Mouse (Mus musculus): ENCODE measurements around the gene Cnn2. TPM values are rescaled to one million over a fixed set of nuclear protein-coding genes. Genes with fewer than 3 reads are reported as not detected.

Cnn2 gene
- polyA plus RNA-seq, 1 experiment from 2014 or later, result 42.8 TPM

DNA sequence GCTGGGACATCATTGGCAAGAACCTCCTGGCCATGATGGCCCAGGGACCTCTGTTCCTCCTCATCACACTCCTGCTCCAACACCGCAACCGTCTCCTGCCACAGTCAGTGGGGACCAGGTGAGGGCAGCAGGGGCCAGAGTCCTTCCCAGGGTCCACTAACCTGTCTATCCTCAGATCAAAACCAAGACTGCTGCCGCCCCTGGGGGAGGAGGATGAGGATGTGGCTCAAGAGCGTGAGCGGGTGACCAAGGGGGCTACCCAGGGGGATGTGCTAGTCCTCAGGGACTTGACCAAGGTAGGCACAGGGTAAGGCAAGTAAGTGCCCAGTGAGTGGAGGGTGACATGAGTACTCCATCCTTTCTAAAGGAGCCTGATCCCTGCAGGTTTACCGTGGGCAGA is 23.4 kb downstream of the Cnn2 start:
- H3K27me3 ChIP-seq (ENCODE audit: insufficient read depth, low read length), result no peaks in the 10 kb centered on the region
- TF ChIP-seq CTCF (IDR thresholded peaks at IDR 0.05; ENCODE audit: low read depth), result no peak
- TF ChIP-seq EP300 (IDR thresholded peaks at IDR 0.05; ENCODE audit: low read depth), result no peak
- H3K9ac ChIP-seq (replicated peaks), result no peak overlapping the region
- no peak overlapping the region for H3K27ac ChIP-seq (ENCODE audit: low read depth)
- no peak for DNase-seq
- no peak overlapping the region for H3K4me3 ChIP-seq (ENCODE audit: low read depth, low read length)
- no peak overlapping the region for H3K4me2 ChIP-seq (ENCODE audit: low read depth, low read length)
- no peak for ATAC-seq
- H3K9me3 ChIP-seq (ENCODE audit: low read length), result peaks cover 3% of the 10 kb centered on the region; the same call in 1 of the 2 replicates
- WGBS (ENCODE audit: insufficient replicate concordance), result 96% methylated on average over 6 of the region's 6 CpGs
- peaks cover 45% of the 10 kb centered on the region for H3K36me3 ChIP-seq (replicated peaks; ENCODE audit: insufficient read depth, low read length)
- peaks cover 7% of the 10 kb centered on the region for H3K4me1 ChIP-seq (ENCODE audit: insufficient read depth)

DNA sequence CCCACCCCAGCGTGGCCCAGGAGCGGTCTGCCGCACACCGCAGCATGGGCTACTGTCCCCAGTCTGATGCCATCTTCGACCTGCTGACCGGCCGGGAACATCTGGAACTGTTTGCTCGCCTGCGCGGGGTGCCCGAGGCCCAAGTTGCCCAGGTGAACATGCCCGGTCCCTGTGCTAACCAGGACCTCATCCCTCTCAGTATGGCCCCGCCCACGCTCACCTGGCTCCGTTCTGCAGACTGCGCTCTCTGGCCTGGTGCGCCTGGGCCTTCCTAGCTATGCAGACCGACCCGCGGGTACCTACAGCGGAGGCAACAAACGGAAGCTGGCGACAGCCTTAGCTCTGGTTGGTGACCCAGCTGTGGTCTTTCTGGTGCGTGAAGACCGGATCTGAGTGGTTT is 25.2 kb downstream of the Cnn2 start:
- no peak for ATAC-seq
- no peak for TF ChIP-seq CTCF (IDR thresholded peaks at IDR 0.05; ENCODE audit: low read depth)
- TF ChIP-seq EP300 (IDR thresholded peaks at IDR 0.05; ENCODE audit: low read depth), result no peak
- Histone ChIP-seq H3K36me3 (replicated peaks; ENCODE audit: insufficient read depth, low read length) (peaks cover 34% of the 10 kb centered on the region), H3K27me3 (ENCODE audit: insufficient read depth, low read length) (no peaks in the 10 kb centered on the region), H3K9ac (replicated peaks) (no peak overlapping the region), H3K4me2 (ENCODE audit: low read depth, low read length) (no peak overlapping the region), H3K9me3 (ENCODE audit: low read length) (peaks cover 3% of the 10 kb centered on the region; the same call in 1 of the 2 replicates), H3K27ac (ENCODE audit: low read depth) (no peak overlapping the region), H3K4me3 (ENCODE audit: low read depth, low read length) (no peak overlapping the region), H3K4me1 (ENCODE audit: insufficient read depth) (peaks cover 12% of the 10 kb centered on the region)
- no peak for DNase-seq
- WGBS (ENCODE audit: insufficient replicate concordance), result 71% methylated on average over 25 of the region's 25 CpGs

DNA sequence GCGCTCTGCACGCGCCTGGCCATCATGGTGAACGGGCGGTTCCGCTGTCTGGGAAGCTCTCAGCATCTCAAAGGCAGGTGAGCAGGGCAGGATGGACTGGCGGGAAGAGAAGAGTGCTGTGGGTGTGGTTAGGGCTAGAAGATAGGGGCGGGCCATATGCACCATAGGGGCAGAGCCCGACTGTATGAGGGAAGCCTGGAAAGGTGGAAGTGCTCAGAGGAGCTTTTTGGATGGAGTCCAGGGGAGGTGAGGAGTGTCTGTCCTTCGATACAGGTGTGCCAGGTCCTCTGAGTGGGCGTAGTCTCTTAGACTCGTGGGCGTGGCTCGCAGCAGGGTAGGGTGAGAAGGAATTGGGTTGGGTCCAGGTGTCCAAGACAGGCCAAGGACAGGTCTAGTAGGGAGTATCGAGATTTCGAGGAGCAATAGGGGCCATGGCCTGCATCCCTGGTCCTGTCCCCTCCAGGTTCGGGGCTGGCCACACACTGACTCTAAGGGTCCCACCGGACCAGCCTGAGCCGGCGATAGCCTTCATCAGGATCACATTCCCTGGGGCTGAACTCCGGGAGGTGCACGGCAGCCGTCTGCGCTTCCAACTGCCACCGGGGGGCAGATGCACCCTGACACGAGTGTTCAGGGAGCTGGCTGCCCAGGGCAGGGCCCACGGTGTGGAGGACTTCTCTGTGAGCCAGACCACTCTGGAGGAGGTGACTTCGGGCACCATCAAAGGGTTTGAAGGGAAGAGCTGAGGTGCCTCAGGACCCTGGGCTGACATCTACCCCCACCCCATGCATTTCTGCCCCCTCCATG is 26.3 kb downstream of the Cnn2 start:
- Histone ChIP-seq H3K4me2 (ENCODE audit: low read depth, low read length) (no peak overlapping the region), H3K27ac (ENCODE audit: low read depth) (no peak overlapping the region), H3K9ac (replicated peaks) (no peak overlapping the region), H3K27me3 (ENCODE audit: insufficient read depth, low read length) (no peaks in the 10 kb centered on the region), H3K36me3 (replicated peaks; ENCODE audit: insufficient read depth, low read length) (peaks cover 27% of the 10 kb centered on the region), H3K4me3 (ENCODE audit: low read depth, low read length) (no peak overlapping the region), H3K9me3 (ENCODE audit: low read length) (peaks cover 3% of the 10 kb centered on the region; the same call in 1 of the 2 replicates), H3K4me1 (ENCODE audit: insufficient read depth) (peaks cover 23% of the 10 kb centered on the region)
- ATAC-seq (no peak), DNase-seq (no peak)
- 67% methylated on average over 28 of the region's 28 CpGs for WGBS (ENCODE audit: insufficient replicate concordance)
- no peak for TF ChIP-seq EP300 (IDR thresholded peaks at IDR 0.05; ENCODE audit: low read depth)
- TF ChIP-seq CTCF (IDR thresholded peaks at IDR 0.05; ENCODE audit: low read depth), result peak; percentile 49

DNA sequence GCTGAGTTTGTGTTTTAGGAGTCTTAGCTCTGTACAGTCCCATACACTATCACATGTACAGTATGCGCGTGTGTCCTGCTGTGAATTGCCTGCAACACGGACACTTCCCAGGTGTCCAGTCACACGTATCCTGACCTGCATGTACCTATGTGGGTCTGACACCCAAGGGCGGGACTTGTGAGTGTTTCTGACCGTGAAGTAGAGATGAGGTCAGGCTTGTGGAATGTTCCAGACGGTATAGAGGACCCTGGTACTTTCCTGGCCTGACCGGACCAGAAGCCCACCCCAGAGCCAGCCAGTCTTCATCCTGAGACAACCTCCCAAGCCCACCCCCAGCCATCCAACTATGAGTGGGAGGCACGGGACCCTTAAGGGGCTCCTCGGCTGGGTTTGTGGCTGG is 27.2 kb downstream of the Cnn2 start:
- no peak overlapping the region for H3K27ac ChIP-seq (ENCODE audit: low read depth)
- WGBS (ENCODE audit: insufficient replicate concordance), result 85% methylated on average over 10 of the region's 10 CpGs
- no peak for DNase-seq
- H3K36me3 ChIP-seq (replicated peaks; ENCODE audit: insufficient read depth, low read length), result peaks cover 30% of the 10 kb centered on the region
- H3K27me3 ChIP-seq (ENCODE audit: insufficient read depth, low read length), result peaks cover 4% of the 10 kb centered on the region; the same call in 1 of the 2 replicates
- H3K9me3 ChIP-seq (ENCODE audit: low read length), result peaks cover 3% of the 10 kb centered on the region; the same call in 1 of the 2 replicates
- no peak for TF ChIP-seq CTCF (IDR thresholded peaks at IDR 0.05; ENCODE audit: low read depth)
- TF ChIP-seq EP300 (IDR thresholded peaks at IDR 0.05; ENCODE audit: low read depth), result no peak
- H3K4me2 ChIP-seq (ENCODE audit: low read depth, low read length), result no peak overlapping the region
- no peak overlapping the region; the same call in 1 of the 2 replicates for H3K9ac ChIP-seq (replicated peaks)
- no peak overlapping the region for H3K4me3 ChIP-seq (ENCODE audit: low read depth, low read length)
- no peak for ATAC-seq
- H3K4me1 ChIP-seq (ENCODE audit: insufficient read depth), result peaks cover 26% of the 10 kb centered on the region

DNA sequence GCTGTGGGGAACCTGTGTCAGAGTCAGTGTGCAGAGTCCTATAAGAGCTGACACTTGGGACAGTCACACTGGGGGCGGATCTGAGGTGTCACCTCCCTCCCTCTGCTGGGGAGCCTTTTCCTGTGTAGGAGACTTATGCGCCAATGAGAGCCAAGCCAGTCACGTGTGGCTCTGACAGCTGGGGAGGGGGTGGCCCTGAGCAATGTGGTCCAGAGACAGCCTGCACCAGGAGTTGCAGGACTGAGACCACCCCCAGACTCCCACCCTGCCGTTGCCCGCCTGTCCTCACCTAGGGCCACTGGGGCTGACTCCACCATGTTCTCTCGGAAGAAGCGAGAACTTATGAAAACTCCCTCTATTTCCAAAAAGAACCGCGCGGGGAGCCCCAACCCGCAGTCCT is 28.1 kb downstream of the Cnn2 start, which contains the start of gene Arhgap45:
Arhgap45 (plus strand) TSS at position 143 of the 400 bp plus-strand sequence.
- Histone ChIP-seq H3K4me3 (ENCODE audit: low read depth, low read length) (peak within 1 kb of the TSS; percentile 58), H3K36me3 (replicated peaks; ENCODE audit: insufficient read depth, low read length) (peaks cover 28% of the 10 kb centered on the region; the same call in 1 of the 2 replicates), H3K9me3 (ENCODE audit: low read length) (no peaks in the 10 kb centered on the region), H3K4me2 (ENCODE audit: low read depth, low read length) (peak within 1 kb of the TSS; percentile 83), H3K9ac (replicated peaks) (peak within 1 kb of the TSS; percentile 57), H3K27me3 (ENCODE audit: insufficient read depth, low read length) (peaks cover 4% of the 10 kb centered on the region; the same call in 1 of the 2 replicates), H3K4me1 (ENCODE audit: insufficient read depth) (peaks cover 26% of the 10 kb centered on the region), H3K27ac (ENCODE audit: low read depth) (peak within 1 kb of the TSS; percentile 94)
- 24% methylated on average over 11 of the region's 11 CpGs for WGBS (ENCODE audit: insufficient replicate concordance)
- TF ChIP-seq EP300 (IDR thresholded peaks at IDR 0.05; ENCODE audit: low read depth) (no peak), CTCF (IDR thresholded peaks at IDR 0.05; ENCODE audit: low read depth) (peak; percentile 36)
- DNase-seq (peak; percentile 80), ATAC-seq (peak; percentile 77)

DNA sequence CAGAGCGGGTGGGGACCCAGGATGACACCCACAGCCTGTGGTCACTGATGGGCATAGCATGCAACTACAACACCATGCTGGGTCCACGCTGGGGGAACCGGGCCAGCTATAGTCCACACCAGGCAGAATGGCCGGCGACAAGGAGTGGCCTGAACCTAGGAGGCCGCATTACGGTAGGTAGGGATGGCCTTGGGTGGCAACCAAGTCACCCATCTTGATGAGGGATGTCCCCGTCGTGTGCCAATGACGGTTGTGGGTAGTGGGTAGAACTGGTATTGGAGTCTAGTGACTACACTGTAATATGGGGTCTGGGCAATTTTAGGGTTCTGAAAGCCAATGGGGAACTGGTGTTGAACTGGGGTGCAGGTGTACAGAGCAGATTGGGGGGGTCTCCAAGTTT is 28.5 kb downstream of the Cnn2 start:
- DNase-seq (no peak), ATAC-seq (peak; percentile 31)
- H3K27me3 ChIP-seq (ENCODE audit: insufficient read depth, low read length), result peaks cover 4% of the 10 kb centered on the region; the same call in 1 of the 2 replicates
- peaks cover 24% of the 10 kb centered on the region; the same call in 1 of the 2 replicates for H3K36me3 ChIP-seq (replicated peaks; ENCODE audit: insufficient read depth, low read length)
- H3K4me2 ChIP-seq (ENCODE audit: low read depth, low read length), result peak overlapping the region; percentile 83
- H3K27ac ChIP-seq (ENCODE audit: low read depth), result peak overlapping the region; percentile 94
- H3K4me1 ChIP-seq (ENCODE audit: insufficient read depth), result peaks cover 26% of the 10 kb centered on the region
- TF ChIP-seq CTCF (IDR thresholded peaks at IDR 0.05; ENCODE audit: low read depth) (no peak), EP300 (IDR thresholded peaks at IDR 0.05; ENCODE audit: low read depth) (no peak)
- 32% methylated on average over 10 of the region's 10 CpGs for WGBS (ENCODE audit: insufficient replicate concordance)
- no peaks in the 10 kb centered on the region for H3K9me3 ChIP-seq (ENCODE audit: low read length)
- H3K4me3 ChIP-seq (ENCODE audit: low read depth, low read length), result peak overlapping the region; percentile 58
- peak overlapping the region; percentile 57 for H3K9ac ChIP-seq (replicated peaks)

All from liver, postnatal 0 days (tissue).